Mouse (Mus musculus): Measurements from ENCODE around the gene Nsun2.

DNA sequence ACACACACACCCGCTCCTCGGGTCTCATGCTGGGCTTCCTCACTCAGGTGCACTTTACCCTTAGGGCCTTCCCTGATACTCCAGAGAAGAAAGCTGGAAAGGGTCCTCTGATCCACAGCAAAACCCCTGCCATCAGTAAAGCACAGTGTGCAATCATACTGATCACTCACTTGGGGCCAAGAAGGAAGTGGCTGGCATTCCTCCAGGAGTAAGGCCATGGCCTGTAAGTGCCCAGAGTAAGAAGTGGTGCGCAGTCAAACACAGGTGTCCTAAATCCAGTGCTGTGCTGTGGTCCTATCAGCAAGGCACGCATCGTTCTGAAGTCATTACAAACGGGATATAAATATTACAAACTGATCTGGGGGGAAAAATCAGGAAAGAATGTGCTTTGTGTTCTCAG lies 16.1 kb upstream of the Nsun2 start:
- TF ChIP-seq CTCF (IDR thresholded peaks at IDR 0.05; ENCODE audit: extremely low read depth, insufficient read depth, low read length) = no peak
- no peak for TF ChIP-seq POLR2A (IDR thresholded peaks at IDR 0.05; ENCODE audit: extremely low read depth, insufficient read depth, low read length)

All from cortical plate, adult 2 months (tissue).